Mouse (Mus musculus) liver, embryonic 11.5 days (tissue): ENCODE results near the gene Mindy4. TPM values are rescaled to one million over a fixed set of nuclear protein-coding genes. Genes with fewer than 3 reads are reported as not detected.

Experiments used
- ATAC-seq: fragments of 200-750 bp; cut with Nextera tagmentation; replicated peaks from 2 replicates; pipeline ENCODE4 v1.8.0; 2017; ENCODE audit warnings: moderate number of reproducible peaks, mild to moderate bottlenecking, moderate TSS enrichment, moderate library complexity; ENCODE audit not compliant: low FRiP score
- DNase-seq: peaks from one replicate; pipeline ENCODE4 v3.0.0-alpha.2; 2017; ENCODE audit warnings: low spot score
- H3K27ac ChIP-seq: fragments of 300-500 bp; sonication (generic); 2 replicates; pipeline ENCODE4 v1.5.1; 2014; ENCODE audit warnings: mild to moderate bottlenecking, low read depth, low read length, control low read depth
- H3K27me3 ChIP-seq: fragments of 300-500 bp; sonication (generic); replicated peaks from 2 replicates; pipeline ENCODE4 v1.6.1; 2014; ENCODE audit warnings: low read length, mixed read lengths; ENCODE audit not compliant: control insufficient read depth, insufficient read depth
- H3K36me3 ChIP-seq: fragments of 300-500 bp; sonication (generic); 2 replicates; pipeline ENCODE4 v1.6.1; 2014; ENCODE audit warnings: mild to moderate bottlenecking, low read length, moderate library complexity, mixed read lengths; ENCODE audit not compliant: control insufficient read depth, insufficient read depth
- H3K4me1 ChIP-seq: fragments of 300-500 bp; sonication (generic); replicated peaks from 2 replicates; pipeline ENCODE4 v1.6.1; 2014; ENCODE audit warnings: low read length, mixed read lengths; ENCODE audit not compliant: control insufficient read depth, insufficient read depth
- H3K4me2 ChIP-seq: fragments of 300-500 bp; sonication (generic); 2 replicates; pipeline ENCODE4 v1.6.1; 2014; ENCODE audit warnings: mild to moderate bottlenecking, control low read depth, moderate library complexity
- H3K4me3 ChIP-seq: fragments of 300-500 bp; sonication (generic); 2 replicates; pipeline ENCODE4 v1.5.1; 2014; ENCODE audit warnings: low read depth, low read length, control low read depth
- H3K9ac ChIP-seq: fragments of 300-500 bp; sonication (generic); 2 replicates; pipeline ENCODE4 v1.6.1; 2014; ENCODE audit warnings: low read depth, low read length, control low read depth
- H3K9me3 ChIP-seq: fragments of 300-500 bp; sonication (generic); 2 replicates; pipeline ENCODE4 v1.6.1; 2016; ENCODE audit warnings: low read length, inconsistent platforms, mixed read lengths; ENCODE audit not compliant: control insufficient read depth
- WGBS: fragments of 180-500 bp; shearing (Covaris S2); extraction: QIAGEN DNeasy Blood & Tissue Kit; methylation state at CpG from one replicate; pipeline ENCODE4 v1.1.7; 2014; 5-methylcytosine and 5-hydroxymethylcytosine counted together
- microRNA-seq: library from miRNA; unstranded; fragments of <30 nt; microRNA quantifications from one replicate; pipeline ENCODE4, GENCODE M21; 2017; ENCODE audit warnings: borderline number of aligned reads
- polyA plus RNA-seq: library from polyadenylated mRNA; unstranded; fragments of >200 nt; fragmentation: Nextera tagmentation; extraction: Ambion mirVana; gene quantifications from 2 replicates; pipeline ENCODE4 v1.2.1, GENCODE M21; 2014

Gene Mindy4
- polyA plus RNA-seq, 1 experiment from 2014 or later = 5.6 TPM

- no peak overlapping the region for H3K27ac ChIP-seq
- WGBS = 70% methylated on average over 5 of the region's 5 CpGs
These were observed 153.9 kb downstream of the Mindy4 start for GRCm38 (mm10) chr6:55356976-55357635.

GRCm38 (mm10) chr6:55357636-55358031 lies 154.5 kb downstream of the Mindy4 start:
- no peaks in the 10 kb centered on the region for H3K36me3 ChIP-seq
- H3K9me3 ChIP-seq = no peaks in the 10 kb centered on the region
- DNase-seq (peak; percentile 25), ATAC-seq (no peak)
- H3K4me2 ChIP-seq = no peak overlapping the region
- no peak overlapping the region for H3K4me3 ChIP-seq
- no peak overlapping the region for H3K27ac ChIP-seq
- H3K9ac ChIP-seq = no peak overlapping the region
- H3K4me1 ChIP-seq = peaks cover 17% of the 10 kb centered on the region
- no peaks in the 10 kb centered on the region for H3K27me3 ChIP-seq
- 85% methylated on average over 6 of the region's 6 CpGs for WGBS

More at GRCm38 (mm10) chr6:55356976-55357635, 153.9 kb downstream of the Mindy4 start:
- Histone ChIP-seq H3K27me3 (no peaks in the 10 kb centered on the region), H3K4me1 (peaks cover 17% of the 10 kb centered on the region), H3K9me3 (no peaks in the 10 kb centered on the region), H3K4me3 (no peak overlapping the region), H3K36me3 (no peaks in the 10 kb centered on the region), H3K4me2 (no peak overlapping the region), H3K9ac (no peak overlapping the region)
- ATAC-seq (no peak), DNase-seq (no peak)

GRCm38 (mm10) chr6:55358731-55359143 lies 155.6 kb downstream of the Mindy4 start:
- Histone ChIP-seq H3K9me3 (no peaks in the 10 kb centered on the region), H3K27me3 (no peaks in the 10 kb centered on the region), H3K36me3 (no peaks in the 10 kb centered on the region), H3K27ac (no peak overlapping the region), H3K4me2 (no peak overlapping the region), H3K9ac (no peak overlapping the region), H3K4me1 (peaks cover 17% of the 10 kb centered on the region), H3K4me3 (no peak overlapping the region)
- DNase-seq (peak; percentile 33), ATAC-seq (peak; percentile 91)
- WGBS = 24% methylated on average over 2 of the region's 2 CpGs

- ATAC-seq = no peak
- H3K27ac ChIP-seq = no peak overlapping the region
- 84% methylated on average over 1 of the region's 1 CpGs for WGBS
- H3K9ac ChIP-seq = no peak overlapping the region
- peaks cover 14% of the 10 kb centered on the region for H3K4me1 ChIP-seq
- no peaks in the 10 kb centered on the region for H3K9me3 ChIP-seq
- DNase-seq = peak; percentile 20
- H3K4me3 ChIP-seq = no peak overlapping the region
- H3K4me2 ChIP-seq = no peak overlapping the region
- H3K36me3 ChIP-seq = no peaks in the 10 kb centered on the region
- no peaks in the 10 kb centered on the region for H3K27me3 ChIP-seq
These were observed 159.5 kb downstream of the Mindy4 start for GRCm38 (mm10) chr6:55362663-55363062.

GRCm38 (mm10) chr6:55367126-55367525 lies 163.9 kb downstream of the Mindy4 start:
- no peak overlapping the region for H3K4me2 ChIP-seq
- no peaks in the 10 kb centered on the region for H3K27me3 ChIP-seq
- no peaks in the 10 kb centered on the region for H3K36me3 ChIP-seq
- no peaks in the 10 kb centered on the region for H3K9me3 ChIP-seq
- H3K9ac ChIP-seq = no peak overlapping the region
- DNase-seq = no peak
- H3K27ac ChIP-seq = peak overlapping the region; percentile 86
- H3K4me3 ChIP-seq = no peak overlapping the region
- peaks cover 19% of the 10 kb centered on the region for H3K4me1 ChIP-seq
- ATAC-seq = peak; percentile 94

Small RNAs within 50 kb of the gene (microRNA-seq; reads per million reads assigned to microRNA genes)
- not detected for gene Gm25458

Other genes with a start within 250 kb of the Mindy4 start
- 2.1 and 2.9 TPM in 2 replicates for gene Nod1, start 230.8 kb upstream of the Mindy4 start, polyA plus RNA-seq
- gene Ggct, start 210.4 kb upstream of the Mindy4 start, polyA plus RNA-seq = 11.8 TPM in 2 replicates
- gene Gars, start 165.4 kb upstream of the Mindy4 start, polyA plus RNA-seq = 253 and 284 TPM in 2 replicates
- gene Crhr2, start 70.4 kb upstream of the Mindy4 start, polyA plus RNA-seq = 0.95 and 1.0 TPM in 2 replicates
- 0.58 and 1.0 TPM in 2 replicates for gene Inmt, start 28.3 kb upstream of the Mindy4 start, polyA plus RNA-seq
- gene Aqp1, start 133.0 kb downstream of the Mindy4 start, polyA plus RNA-seq = 6.1 and 8.0 TPM in 2 replicates
- not detected in 2 replicates for gene Ghrhr, start 172.9 kb downstream of the Mindy4 start, polyA plus RNA-seq
- 0.33 and 0.78 TPM in 2 replicates for gene Adcyap1r1, start 248.6 kb downstream of the Mindy4 start, polyA plus RNA-seq